Mouse (Mus musculus) C2C12 (cell line): ENCODE data around the gene Tarbp2.

Experiments
- CTCF ChIP-seq: IDR thresholded peaks from one replicate; pipeline ENCODE4 v1.5.1; 2011; ENCODE audit not compliant: control insufficient read depth, insufficient read depth, insufficient read length
- MAX ChIP-seq: IDR thresholded peaks from one replicate; pipeline ENCODE4 v1.6.1; 2011; ENCODE audit warnings: mild to moderate bottlenecking, control low read depth

GRCm38 (mm10) chr15:102468675-102469370, 49.2 kb upstream of the Tarbp2 start:
- TF ChIP-seq CTCF (no peak), MAX (no peak)
